Mouse (Mus musculus): ENCODE results near the gene Morc3.
A peak's percentile ranks its signal among the peaks of the same experiment; 100 is the strongest.
"Not testable (repeated sequence)": the region's sequence is repeated elsewhere in the genome, so short reads cannot be mapped to it uniquely, and the experiment has no call there.

Gene Morc3

GRCm38 (mm10) chr16:93819325-93819696 lies 12.6 kb upstream of the Morc3 start:
- DNase-seq, result no peak

GRCm38 (mm10) chr16:93820040-93820439 lies 11.9 kb upstream of the Morc3 start:
- DNase-seq, result no peak

GRCm38 (mm10) chr16:93821706-93822105 lies 10.2 kb upstream of the Morc3 start:
- no peak for DNase-seq

- DNase-seq, result not testable (repeated sequence)
Measured at GRCm38 (mm10) chr16:93822433-93823225, 9.3 kb upstream of the Morc3 start.

GRCm38 (mm10) chr16:93824799-93825198 lies 7.1 kb upstream of the Morc3 start:
- no peak for DNase-seq

- DNase-seq, result no peak
Measured at GRCm38 (mm10) chr16:93825463-93825862, 6.5 kb upstream of the Morc3 start.

GRCm38 (mm10) chr16:93826054-93826453 lies 5.9 kb upstream of the Morc3 start:
- DNase-seq, result no peak

GRCm38 (mm10) chr16:93826478-93826877 lies 5.4 kb upstream of the Morc3 start:
- not testable (repeated sequence) for DNase-seq

- no peak for DNase-seq
Measured at GRCm38 (mm10) chr16:93826909-93827308, 5.0 kb upstream of the Morc3 start.

- DNase-seq, result no peak
Measured at GRCm38 (mm10) chr16:93829526-93829925, 2.4 kb upstream of the Morc3 start.

GRCm38 (mm10) chr16:93830071-93830470 lies 1.9 kb upstream of the Morc3 start:
- DNase-seq, result no peak

- peak; percentile 53 for DNase-seq
Measured at GRCm38 (mm10) chr16:93830916-93831315, 1.0 kb upstream of the Morc3 start.

GRCm38 (mm10) chr16:93832451-93833276 lies 743 bp downstream of the Morc3 start:
- peak; percentile 65 for DNase-seq

GRCm38 (mm10) chr16:93833551-93833950 lies 1.6 kb downstream of the Morc3 start:
- DNase-seq, result no peak

GRCm38 (mm10) chr16:93834076-93834475 lies 2.2 kb downstream of the Morc3 start:
- DNase-seq, result no peak

- DNase-seq, result no peak
Measured at GRCm38 (mm10) chr16:93839049-93839448, 7.1 kb downstream of the Morc3 start.

- DNase-seq, result peak; percentile 11
Measured at GRCm38 (mm10) chr16:93850527-93850926, 18.6 kb downstream of the Morc3 start.

- no peak for DNase-seq
Measured at GRCm38 (mm10) chr16:93859967-93860366, 28.0 kb downstream of the Morc3 start.

GRCm38 (mm10) chr16:93860686-93861085 lies 28.8 kb downstream of the Morc3 start:
- DNase-seq, result no peak

- DNase-seq, result no peak
Measured at GRCm38 (mm10) chr16:93874841-93875240, 42.9 kb downstream of the Morc3 start.

GRCm38 (mm10) chr16:93877612-93878380 lies 45.9 kb downstream of the Morc3 start:
- DNase-seq, result no peak

GRCm38 (mm10) chr16:93883423-93884085 lies 51.6 kb downstream of the Morc3 start, which contains the start of gene Chaf1b:
Gene Chaf1b (plus strand): TSS chr16:93883901.
- peak; percentile 99 for DNase-seq
